Mouse (Mus musculus) G1E (cell line): ENCODE results near the gene 2700097O09Rik.
"Not testable (repeated sequence)": the region's sequence is repeated elsewhere in the genome, so short reads cannot be mapped to it uniquely, and the experiment has no call there.

Experiments used
- CTCF ChIP-seq: IDR thresholded peaks from 2 replicates; pipeline ENCODE4 v1.5.1; 2012; ENCODE audit warnings: low read depth, low read length, inconsistent platforms, mixed read lengths
- GATA1 ChIP-seq: IDR thresholded peaks from 2 replicates; pipeline ENCODE4 v1.6.1; 2012; ENCODE audit warnings: borderline replicate concordance, low read length, inconsistent platforms, mixed read lengths
- TAL1 ChIP-seq: conservative IDR thresholded peaks from 2 replicates; pipeline ENCODE4 v1.6.1; 2012; ENCODE audit warnings: low read depth, low read length, inconsistent platforms, mixed read lengths

GRCm38 (mm10) chr12:55124242-55124641, 44.3 kb upstream of the 2700097O09Rik start, which contains the start of gene Fam177a:
- not testable (repeated sequence) for TF ChIP-seq CTCF, GATA1, TAL1
